Mouse (Mus musculus) neural tube, embryonic 15.5 days (tissue): Measurements from ENCODE around the gene Endov. TPM values are rescaled to one million over a fixed set of nuclear protein-coding genes. Genes with fewer than 3 reads are reported as not detected.
A peak's percentile ranks its signal among the peaks of the same experiment; 100 is the strongest.

Source experiments
- ATAC-seq: fragments of 200-750 bp; cut with Nextera tagmentation; 2 replicates; pipeline ENCODE4 v1.8.0; 2017; ENCODE audit warnings: mild to moderate bottlenecking, moderate TSS enrichment, moderate library complexity; ENCODE audit not compliant: low FRiP score
- H3K27ac ChIP-seq: fragments of 300-500 bp; sonication (generic); replicated peaks from 2 replicates; pipeline ENCODE4 v1.5.1; 2015; ENCODE audit warnings: mild to moderate bottlenecking, inconsistent platforms
- H3K27me3 ChIP-seq: fragments of 300-500 bp; sonication (generic); replicated peaks from 2 replicates; pipeline ENCODE4 v1.6.1; 2015; ENCODE audit warnings: inconsistent platforms
- H3K36me3 ChIP-seq: fragments of 300-500 bp; sonication (generic); 2 replicates; pipeline ENCODE4 v1.6.1; 2015; ENCODE audit warnings: inconsistent platforms
- H3K4me1 ChIP-seq: fragments of 300-500 bp; sonication (generic); 2 replicates; pipeline ENCODE4 v1.6.1; 2015; ENCODE audit warnings: inconsistent platforms
- H3K4me2 ChIP-seq: fragments of 300-500 bp; sonication (generic); 2 replicates; pipeline ENCODE4 v1.6.1; 2015; ENCODE audit warnings: inconsistent platforms, mild to moderate bottlenecking, moderate library complexity
- H3K4me3 ChIP-seq: fragments of 300-500 bp; sonication (generic); replicated peaks from 2 replicates; pipeline ENCODE4 v1.5.1; 2015; ENCODE audit warnings: mild to moderate bottlenecking, inconsistent platforms
- H3K9ac ChIP-seq: fragments of 300-500 bp; sonication (generic); replicated peaks from 2 replicates; pipeline ENCODE4 v1.6.1; 2015; ENCODE audit warnings: mild to moderate bottlenecking, inconsistent platforms
- H3K9me3 ChIP-seq: fragments of 300-500 bp; sonication (generic); replicated peaks from 2 replicates; pipeline ENCODE4 v1.6.1; 2016; ENCODE audit warnings: inconsistent platforms
- WGBS: fragments of 180-500 bp; shearing (Covaris S2); methylation state at CpG from one replicate; pipeline ENCODE4 v1.1.7; 2015; ENCODE audit warnings: mixed read lengths; 5-methylcytosine and 5-hydroxymethylcytosine counted together
- polyA plus RNA-seq: library from polyadenylated mRNA; unstranded; fragments of >200 nt; fragmentation: Nextera tagmentation; extraction: Ambion mirVana; gene quantifications from 2 replicates; pipeline ENCODE4 v1.2.1, GENCODE M21; 2015

Endov gene
- polyA plus RNA-seq, 1 experiment from 2014 or later = 15.1 TPM

DNA sequence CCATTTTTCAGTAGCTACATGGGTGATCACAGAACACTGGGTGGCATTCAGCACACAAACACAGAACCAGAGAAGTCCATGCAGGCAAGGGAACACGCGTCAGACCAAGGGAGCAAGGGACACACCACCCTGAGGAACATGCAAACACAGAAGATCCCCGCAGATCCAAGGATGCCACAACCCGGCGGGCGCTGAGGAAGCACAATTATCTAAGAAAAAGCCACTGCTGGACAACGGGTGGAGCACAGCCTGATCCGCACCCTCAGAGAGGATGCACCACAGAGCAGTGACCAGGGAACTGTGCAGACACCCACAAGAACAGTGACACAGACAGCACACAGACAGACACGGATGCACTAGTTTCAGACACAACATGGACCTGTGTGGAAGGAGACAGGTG is 49.4 kb downstream of the Endov start:
- Histone ChIP-seq H3K4me1 (peaks cover 44% of the 10 kb centered on the region), H3K9ac (no peak overlapping the region), H3K4me3 (no peak overlapping the region), H3K27me3 (peaks cover 11% of the 10 kb centered on the region), H3K27ac (no peak overlapping the region), H3K9me3 (no peaks in the 10 kb centered on the region), H3K4me2 (no peak overlapping the region), H3K36me3 (peaks cover 7% of the 10 kb centered on the region; the same call in 1 of the 2 replicates)
- ATAC-seq = no peak
- WGBS = 81% methylated on average over 9 of the region's 9 CpGs

DNA sequence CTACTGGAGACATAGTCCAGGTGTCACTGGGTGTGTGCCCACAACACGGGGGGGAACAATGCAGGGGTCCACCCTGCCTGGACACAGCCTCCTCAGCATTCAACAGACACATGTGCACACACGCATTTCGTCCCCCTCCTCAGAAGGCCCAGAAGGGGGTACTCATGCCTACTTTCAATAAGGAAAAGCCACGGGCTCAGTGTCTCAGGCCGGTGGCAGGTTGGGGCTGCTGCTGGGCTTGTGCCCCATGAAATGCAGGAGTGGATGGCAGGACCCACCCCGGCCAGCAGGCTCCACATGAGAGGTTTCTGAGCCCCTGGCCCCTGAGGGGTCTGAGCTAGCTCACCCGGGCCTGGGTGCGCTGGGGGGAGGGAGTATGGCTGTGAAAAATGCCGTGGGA is 49.9 kb downstream of the Endov start:
- H3K9ac ChIP-seq = no peak overlapping the region
- no peak overlapping the region for H3K27ac ChIP-seq
- no peak for ATAC-seq
- no peaks in the 10 kb centered on the region for H3K9me3 ChIP-seq
- H3K27me3 ChIP-seq = peaks cover 13% of the 10 kb centered on the region
- WGBS = 76% methylated on average over 9 of the region's 9 CpGs
- peaks cover 49% of the 10 kb centered on the region for H3K4me1 ChIP-seq
- no peak overlapping the region for H3K4me3 ChIP-seq
- no peak overlapping the region for H3K4me2 ChIP-seq
- H3K36me3 ChIP-seq = peaks cover 7% of the 10 kb centered on the region; the same call in 1 of the 2 replicates

DNA sequence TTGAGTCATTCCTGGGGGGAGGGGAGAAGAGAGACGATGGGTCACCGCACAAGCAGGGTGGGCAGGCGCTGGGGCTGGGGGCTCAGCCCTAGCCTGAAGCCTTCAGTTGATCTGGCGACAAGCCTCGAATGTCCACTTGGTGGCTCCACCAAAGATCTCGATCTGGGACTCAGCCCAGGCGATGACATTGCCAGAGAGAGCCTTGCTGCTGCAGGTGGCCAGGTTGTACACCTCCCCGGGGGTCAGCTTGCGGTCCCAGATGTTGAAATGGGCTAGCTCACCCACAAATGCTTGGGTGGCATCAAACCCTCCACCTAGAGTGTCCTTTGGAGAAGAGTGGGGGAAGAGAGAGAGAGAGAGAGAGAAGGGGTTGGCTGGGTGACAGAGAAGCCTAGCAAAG is 51.2 kb downstream of the Endov start:
- Histone ChIP-seq H3K36me3 (peaks cover 7% of the 10 kb centered on the region; the same call in 1 of the 2 replicates), H3K9me3 (no peaks in the 10 kb centered on the region), H3K9ac (no peak overlapping the region), H3K4me3 (no peak overlapping the region), H3K27ac (no peak overlapping the region), H3K4me2 (no peak overlapping the region; the same call in 1 of the 2 replicates), H3K27me3 (peaks cover 13% of the 10 kb centered on the region), H3K4me1 (peaks cover 62% of the 10 kb centered on the region)
- ATAC-seq = no peak
- WGBS = 60% methylated on average over 9 of the region's 9 CpGs

DNA sequence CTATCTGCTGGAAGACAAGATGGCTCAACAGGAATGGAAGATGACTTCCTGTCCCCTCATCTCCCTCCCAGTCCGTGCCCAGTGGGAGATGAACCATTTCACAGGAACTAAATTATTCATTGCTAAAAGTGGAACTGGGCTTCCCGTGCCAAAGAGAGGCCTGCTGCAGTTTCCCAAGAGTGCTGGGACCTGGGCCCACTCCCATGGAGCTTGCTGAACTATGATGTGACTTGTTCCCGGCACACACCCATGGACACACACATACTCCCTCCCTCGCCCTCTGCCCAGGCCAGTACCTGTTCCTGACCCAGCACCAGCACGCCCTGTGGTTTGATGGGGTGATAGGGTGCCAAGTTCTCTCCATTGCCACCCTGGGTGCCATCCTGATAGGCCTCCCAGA is 51.7 kb downstream of the Endov start:
- Histone ChIP-seq H3K27ac (no peak overlapping the region), H3K27me3 (peaks cover 13% of the 10 kb centered on the region), H3K9me3 (no peaks in the 10 kb centered on the region), H3K36me3 (peaks cover 7% of the 10 kb centered on the region; the same call in 1 of the 2 replicates), H3K4me3 (no peak overlapping the region), H3K4me2 (peak overlapping the region; percentile 98), H3K9ac (no peak overlapping the region), H3K4me1 (peaks cover 66% of the 10 kb centered on the region)
- no peak for ATAC-seq
- WGBS = 76% methylated on average over 5 of the region's 5 CpGs

DNA sequence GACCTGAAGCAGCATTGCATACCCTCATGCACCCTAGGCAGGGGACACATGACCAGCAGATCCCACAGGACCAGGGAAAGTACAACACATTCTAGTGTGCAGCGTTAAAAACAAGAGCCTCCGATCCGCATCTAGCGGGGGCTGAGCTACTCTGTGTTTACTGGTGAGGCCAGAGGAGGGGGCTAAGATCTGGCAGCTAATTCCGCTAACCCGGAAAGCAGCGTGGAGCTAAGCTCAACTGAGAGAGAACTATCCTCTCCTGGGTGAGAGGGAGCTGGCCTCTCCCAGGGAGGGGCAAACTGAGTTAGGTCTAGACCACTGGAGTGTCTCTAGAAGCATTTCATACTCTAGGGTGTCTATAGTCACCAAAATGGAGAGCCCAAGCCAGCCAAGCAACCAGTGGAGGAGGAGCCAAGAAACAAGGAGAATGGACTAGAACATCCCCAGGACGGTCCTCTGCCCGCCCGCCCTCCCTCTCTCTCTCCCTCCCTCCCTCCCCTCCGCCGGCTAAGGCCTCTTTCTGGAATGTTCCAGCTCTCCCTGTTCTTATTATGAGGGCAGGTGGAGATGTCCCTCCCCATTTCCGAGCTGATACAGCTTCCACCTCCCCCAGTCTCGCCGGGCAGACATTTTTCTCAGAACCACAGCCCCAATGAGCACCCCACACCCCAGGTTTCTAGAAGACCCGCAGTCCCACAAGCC is 52.8 kb downstream of the Endov start:
- Histone ChIP-seq H3K27me3 (peaks cover 13% of the 10 kb centered on the region), H3K36me3 (peaks cover 7% of the 10 kb centered on the region; the same call in 1 of the 2 replicates), H3K4me1 (peaks cover 77% of the 10 kb centered on the region), H3K9me3 (no peaks in the 10 kb centered on the region), H3K27ac (no peak overlapping the region), H3K4me3 (peak overlapping the region; percentile 75), H3K4me2 (peak overlapping the region; percentile 98), H3K9ac (0 out of 2 replicates have a peak overlapping the region, but pooled peaks have one; percentile 8)
- WGBS = 54% methylated on average over 16 of the region's 16 CpGs
- ATAC-seq = no peak

DNA sequence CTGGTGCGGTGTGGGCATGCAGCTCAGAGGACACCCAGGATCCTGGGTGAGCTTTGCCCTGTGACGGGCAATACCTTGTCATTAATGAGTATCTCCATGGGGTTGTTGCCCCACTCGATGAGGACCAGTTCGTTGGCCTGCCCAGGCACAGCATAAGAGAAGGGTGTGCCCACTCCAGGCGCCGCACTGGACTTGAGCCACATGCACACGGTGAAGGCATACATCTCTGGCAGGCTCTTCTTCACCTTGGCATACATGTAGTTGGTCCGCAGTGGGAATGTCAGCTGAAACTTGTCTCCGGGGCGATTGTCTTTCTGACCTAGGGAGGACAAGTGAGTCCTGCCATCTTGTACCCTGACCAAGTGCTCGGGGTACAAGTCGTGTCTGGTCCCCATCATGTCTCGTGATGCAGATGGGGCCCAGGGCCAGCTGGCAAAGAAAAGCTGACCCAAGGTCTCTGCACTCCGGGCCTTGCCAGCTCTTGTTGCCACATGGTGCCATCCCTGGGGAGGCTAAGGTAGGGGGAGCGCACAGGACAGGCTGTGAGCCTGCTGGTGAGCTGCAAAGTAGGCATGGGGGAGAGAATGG is 53.5 kb downstream of the Endov start:
- H3K4me1 ChIP-seq = peaks cover 83% of the 10 kb centered on the region

DNA sequence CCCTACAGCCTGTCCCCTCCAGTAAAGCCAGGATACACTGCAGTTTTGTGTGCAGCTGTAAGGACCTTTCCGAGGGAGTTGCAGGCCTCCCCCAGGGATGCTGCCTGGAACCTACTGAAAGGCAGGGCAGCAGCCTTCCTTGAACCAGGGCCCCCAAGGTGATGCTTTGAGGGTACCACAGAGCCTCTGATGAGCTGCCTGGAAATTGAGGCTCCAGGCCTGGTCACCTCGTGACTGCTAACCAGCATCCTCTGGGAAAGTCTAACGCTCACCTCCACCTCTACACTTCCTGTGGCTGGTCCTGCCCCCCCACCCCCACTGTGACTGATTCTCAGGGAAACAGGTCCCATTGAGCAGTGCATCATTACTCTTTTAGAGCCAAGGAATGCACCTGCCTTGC is 54.1 kb downstream of the Endov start:
- peak overlapping the region; percentile 98 for H3K4me2 ChIP-seq
- no peak for ATAC-seq
- H3K27ac ChIP-seq = no peak overlapping the region
- peaks cover 13% of the 10 kb centered on the region for H3K27me3 ChIP-seq
- peak overlapping the region; percentile 85 for H3K9ac ChIP-seq
- H3K36me3 ChIP-seq = peaks cover 7% of the 10 kb centered on the region; the same call in 1 of the 2 replicates
- peaks cover 82% of the 10 kb centered on the region for H3K4me1 ChIP-seq
- H3K9me3 ChIP-seq = no peaks in the 10 kb centered on the region
- H3K4me3 ChIP-seq = peak overlapping the region; percentile 75
- 41% methylated on average over 3 of the region's 3 CpGs for WGBS

More for the DNA sequence above, 53.5 kb downstream of the Endov start:
- 76% methylated on average over 15 of the region's 15 CpGs for whole genome bisulfite sequencing
- H3K27ac ChIP-seq = no peak overlapping the region
- peak overlapping the region; percentile 75 for H3K4me3 ChIP-seq
- ATAC-seq = no peak
- peak overlapping the region; percentile 98 for H3K4me2 ChIP-seq
- peak overlapping the region; percentile 35 for H3K9ac ChIP-seq
- no peaks in the 10 kb centered on the region for H3K9me3 ChIP-seq
- H3K36me3 ChIP-seq = peaks cover 7% of the 10 kb centered on the region; the same call in 1 of the 2 replicates
- H3K27me3 ChIP-seq = peaks cover 13% of the 10 kb centered on the region

DNA sequence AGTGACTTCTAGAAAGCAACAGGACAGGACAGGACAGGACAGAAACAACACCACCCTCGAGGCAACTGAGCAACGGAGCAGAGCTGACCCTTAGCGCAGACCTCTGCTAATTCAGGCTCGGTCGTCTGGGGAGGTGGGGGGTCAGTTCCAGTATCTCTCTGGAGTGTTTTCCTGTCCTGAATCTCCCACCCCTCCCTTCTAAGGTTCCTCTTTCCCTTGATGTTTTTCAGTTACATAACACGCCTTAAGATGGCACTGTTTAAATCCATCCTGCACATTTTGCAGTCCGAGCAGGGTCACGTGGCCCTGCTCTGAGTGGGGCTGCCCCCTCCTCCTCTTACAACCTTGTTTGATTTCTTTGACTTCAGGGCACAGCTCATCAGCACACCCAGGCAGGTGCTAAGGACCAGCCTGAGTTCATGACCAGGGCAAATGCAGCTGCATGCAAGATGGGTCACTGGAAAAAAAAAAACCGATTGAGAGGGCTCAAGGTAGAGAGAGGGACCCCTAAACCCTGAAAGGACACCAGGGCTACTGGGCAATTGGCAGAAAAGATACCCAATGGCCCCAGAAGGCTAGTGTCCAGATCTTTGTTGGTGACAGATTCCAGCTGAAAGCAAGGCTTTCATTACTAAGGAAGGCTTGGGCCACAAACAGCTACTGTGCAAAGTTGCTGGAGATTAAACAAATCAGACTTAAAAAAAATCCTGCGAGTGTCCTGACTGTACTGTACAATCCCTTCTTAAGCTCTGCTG is 54.8 kb downstream of the Endov start:
- Histone ChIP-seq H3K4me2 (peak overlapping the region; percentile 98), H3K4me3 (peak overlapping the region; percentile 75), H3K9me3 (no peaks in the 10 kb centered on the region), H3K9ac (peak overlapping the region; percentile 85), H3K4me1 (peaks cover 85% of the 10 kb centered on the region), H3K27me3 (peaks cover 16% of the 10 kb centered on the region), H3K27ac (no peak overlapping the region), H3K36me3 (peaks cover 7% of the 10 kb centered on the region; the same call in 1 of the 2 replicates)
- ATAC-seq = no peak
- whole genome bisulfite sequencing = 6% methylated on average over 10 of the region's 10 CpGs

DNA sequence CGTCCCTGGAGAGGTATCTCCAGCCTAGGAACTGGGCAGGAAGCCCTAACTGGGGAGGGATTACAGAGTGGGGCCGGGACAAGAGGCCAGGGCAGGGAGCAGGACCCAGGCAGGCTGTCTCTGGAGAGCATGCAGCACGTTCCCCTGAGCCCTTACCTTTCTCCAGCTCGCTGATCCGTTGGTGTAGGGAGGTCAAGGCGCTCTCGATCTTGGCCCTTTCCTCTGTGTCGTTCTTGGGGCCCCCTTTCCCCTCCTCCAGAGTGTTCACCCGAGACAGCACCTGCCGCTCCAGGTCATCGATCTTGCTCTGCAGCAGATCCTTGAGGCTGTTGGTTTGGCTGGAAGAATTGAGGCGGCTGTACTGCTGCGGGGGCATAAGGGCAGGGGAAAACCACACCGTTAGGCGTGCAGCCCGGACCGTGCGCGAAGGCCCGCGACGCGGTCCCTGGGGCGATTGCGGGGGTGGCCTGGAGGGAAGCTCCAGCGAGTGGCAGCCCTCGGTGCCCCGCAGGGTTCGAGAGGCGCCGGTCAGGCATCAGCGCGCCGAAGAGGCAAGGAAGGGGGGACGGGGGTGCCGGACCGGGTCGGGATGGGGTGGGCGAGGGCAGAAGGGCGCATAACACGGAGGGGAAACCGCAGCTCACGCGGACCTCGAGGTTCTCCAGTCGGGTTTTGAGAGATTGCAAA is 55.5 kb downstream of the Endov start:
- 0 out of 2 replicates have a peak, but pooled peaks cover 2% of the 10 kb centered on the region for H3K36me3 ChIP-seq
- no peak for ATAC-seq
- H3K4me1 ChIP-seq = peaks cover 85% of the 10 kb centered on the region
- H3K27me3 ChIP-seq = peaks cover 20% of the 10 kb centered on the region
- H3K9me3 ChIP-seq = no peaks in the 10 kb centered on the region
- H3K9ac ChIP-seq = peak overlapping the region; percentile 85
- H3K4me3 ChIP-seq = peak overlapping the region; percentile 75
- H3K27ac ChIP-seq = peak overlapping the region; percentile 76
- WGBS = under 1% methylated on average over 44 of the region's 46 CpGs
- H3K4me2 ChIP-seq = peak overlapping the region; percentile 98

DNA sequence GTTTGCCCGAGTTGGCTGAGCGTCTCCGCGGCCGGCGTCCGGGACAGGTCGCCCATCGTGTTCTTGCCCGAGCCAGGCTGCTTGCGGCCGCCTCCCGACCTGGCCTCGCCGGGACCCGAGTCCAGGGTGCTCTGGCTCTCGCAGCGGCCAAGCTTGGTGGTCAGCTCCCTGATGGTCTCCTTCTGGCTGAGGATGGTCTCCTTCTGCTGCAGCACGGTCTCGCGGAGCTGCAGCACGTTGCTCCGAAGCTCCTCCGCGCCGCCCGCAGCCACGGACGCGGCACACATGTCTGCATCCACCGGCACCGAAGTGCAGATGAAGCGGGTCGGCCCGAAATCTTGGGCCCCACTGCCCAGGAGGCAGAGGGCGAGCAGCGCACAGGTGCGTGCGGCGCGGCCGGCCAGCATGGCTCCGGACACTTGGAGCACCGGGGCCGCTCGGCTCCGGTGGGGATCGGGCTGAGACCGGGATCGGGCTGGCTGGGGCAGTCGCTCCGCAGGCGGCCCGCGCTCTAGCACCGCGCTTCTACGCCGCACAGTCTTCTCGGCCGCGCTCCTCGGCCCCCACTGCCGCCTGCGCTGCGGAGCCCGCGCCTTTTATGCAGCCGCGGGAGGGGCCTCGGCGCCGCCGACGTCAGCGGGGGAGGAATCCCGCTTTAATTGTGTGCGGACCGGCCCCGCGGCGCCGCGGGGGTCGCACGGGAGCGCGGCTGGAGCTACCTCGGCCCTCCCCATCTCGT is 56.2 kb downstream of the Endov start, which contains the start of gene Nptx1:
TSS of gene Nptx1 (minus strand) at position 571 of the 739 bp plus-strand sequence.
- H3K4me3 ChIP-seq = peak within 1 kb of the TSS; percentile 75
- peak within 1 kb of the TSS; percentile 85 for H3K9ac ChIP-seq
- ATAC-seq = peak; percentile 72
- no peaks in the 10 kb centered on the region for H3K9me3 ChIP-seq
- peaks cover 84% of the 10 kb centered on the region for H3K4me1 ChIP-seq
- H3K27ac ChIP-seq = peak within 1 kb of the TSS; percentile 76
- no peaks in the 10 kb centered on the region for H3K36me3 ChIP-seq
- WGBS = under 1% methylated on average over 84 of the region's 90 CpGs
- peak within 1 kb of the TSS; percentile 98 for H3K4me2 ChIP-seq
- peaks cover 20% of the 10 kb centered on the region for H3K27me3 ChIP-seq
